Mouse (Mus musculus): ENCODE measurements around the gene Chd2.

The Chd2 gene

GRCm38 (mm10) chr7:73454113-73454512, 87.5 kb downstream of the Chd2 start:
- CTCF ChIA-PET = interaction anchor here in 1 of 4 experiments (1.2 kb wide), 1 partner anchor 18 kb away, joined by 3 read pairs; no protein-coding TSS in a partner anchor
- POLR2A ChIA-PET = interaction anchor here in 2 of 4 experiments (1.5 to 5.2 kb wide), 6 partner anchors 8 to 28 kb away, joined by 3 to 31 read pairs (median 8); no protein-coding TSS in a partner anchor

- CTCF ChIA-PET = interaction anchor here in 1 of 4 experiments (1.0 kb wide), 1 partner anchor 16 kb away, joined by 3 read pairs; no protein-coding TSS in a partner anchor
- POLR2A ChIA-PET = interaction anchor here in 2 of 4 experiments (0.6 to 5.2 kb wide), 13 partner anchors 9 to 208 kb away, joined by 3 to 31 read pairs (median 4); no protein-coding TSS in a partner anchor
Observed at GRCm38 (mm10) chr7:73452187-73452808, 89.3 kb downstream of the Chd2 start.

- CTCF ChIA-PET = no interaction called here
- POLR2A ChIA-PET = interaction anchor here in 2 of 4 experiments (1.0 to 5.2 kb wide), 8 partner anchors 10 to 61 kb away, joined by 3 to 31 read pairs (median 4); no protein-coding TSS in a partner anchor
Observed at GRCm38 (mm10) chr7:73451594-73451993, 90.0 kb downstream of the Chd2 start.

- CTCF ChIA-PET = no interaction called here
Observed at GRCm38 (mm10) chr7:73442246-73442645, 99.4 kb downstream of the Chd2 start.

GRCm38 (mm10) chr7:73441802-73442201, 99.8 kb downstream of the Chd2 start:
- POLR2A ChIA-PET = interaction anchor here in 2 of 4 experiments (0.6 to 2.6 kb wide), 10 partner anchors 14 to 157 kb away, joined by 3 to 10 read pairs (median 3); no protein-coding TSS in a partner anchor
- CTCF ChIA-PET = interaction anchor here in 1 of 4 experiments (0.6 kb wide), 1 partner anchor 219 kb away, joined by 3 read pairs; no protein-coding TSS in a partner anchor

More at GRCm38 (mm10) chr7:73442246-73442645, 99.4 kb downstream of the Chd2 start:
- POLR2A ChIA-PET = interaction anchor here in 2 of 4 experiments (0.6 to 2.6 kb wide), 10 partner anchors 13 to 157 kb away, joined by 3 to 10 read pairs (median 3); no protein-coding TSS in a partner anchor

GRCm38 (mm10) chr7:73435685-73436084, 105.9 kb downstream of the Chd2 start:
- POLR2A ChIA-PET = interaction anchor here in 2 of 4 experiments (0.6 to 2.2 kb wide), 15 partner anchors 8 to 106 kb away, joined by 3 to 9 read pairs (median 5); no protein-coding TSS in a partner anchor
- CTCF ChIA-PET = interaction anchor here in 3 of 4 experiments (0.6 to 1.8 kb wide), 9 partner anchors 17 to 280 kb away, joined by 3 to 6 read pairs (median 3); no protein-coding TSS in a partner anchor

- ChIA-PET POLR2A (interaction anchor here in 1 of 4 experiments (0.6 to 1.1 kb wide), 2 partner anchors 9 to 41 kb away, joined by 3 read pairs; no protein-coding TSS in a partner anchor), CTCF (interaction anchor here in 1 of 4 experiments (1.3 kb wide), 1 partner anchor 12 kb away, joined by 7 read pairs; no protein-coding TSS in a partner anchor)
Observed at GRCm38 (mm10) chr7:73434336-73434677, 107.3 kb downstream of the Chd2 start.

- POLR2A ChIA-PET = interaction anchor here in 1 of 4 experiments (0.6 to 1.1 kb wide), 4 partner anchors 10 to 42 kb away, joined by 3 to 4 read pairs (median 3); no protein-coding TSS in a partner anchor
- CTCF ChIA-PET = interaction anchor here in 1 of 4 experiments (1.3 kb wide), 1 partner anchor 12 kb away, joined by 7 read pairs; no protein-coding TSS in a partner anchor
Observed at GRCm38 (mm10) chr7:73433637-73434335, 107.8 kb downstream of the Chd2 start.

GRCm38 (mm10) chr7:73428525-73428924, 113.1 kb downstream of the Chd2 start:
- CTCF ChIA-PET = interaction anchor here in 1 of 4 experiments (0.7 kb wide), 1 partner anchor 200 kb away, joined by 3 read pairs; no protein-coding TSS in a partner anchor

GRCm38 (mm10) chr7:73427794-73428193, 113.8 kb downstream of the Chd2 start:
- ChIA-PET CTCF (no interaction called here), POLR2A (interaction anchor here in 2 of 4 experiments (0.5 to 3.7 kb wide), 6 partner anchors 9 to 101 kb away, joined by 3 to 10 read pairs (median 4); no protein-coding TSS in a partner anchor)

More at GRCm38 (mm10) chr7:73428525-73428924, 113.1 kb downstream of the Chd2 start:
- POLR2A ChIA-PET = interaction anchor here in 2 of 4 experiments (0.5 to 3.7 kb wide), 8 partner anchors 8 to 101 kb away, joined by 3 to 10 read pairs (median 4); no protein-coding TSS in a partner anchor

- POLR2A ChIA-PET = interaction anchor here in 1 of 4 experiments (1.1 to 3.7 kb wide), 5 partner anchors 9 to 92 kb away, joined by 3 to 10 read pairs (median 9); no protein-coding TSS in a partner anchor
- CTCF ChIA-PET = no interaction called here
Observed at GRCm38 (mm10) chr7:73426752-73427386, 114.8 kb downstream of the Chd2 start.

GRCm38 (mm10) chr7:73426235-73426634, 115.4 kb downstream of the Chd2 start:
- POLR2A ChIA-PET = interaction anchor here in 1 of 4 experiments (1.3 to 2.8 kb wide), 2 partner anchors 10 to 93 kb away, joined by 3 to 9 read pairs; no protein-coding TSS in a partner anchor
- CTCF ChIA-PET = interaction anchor here in 1 of 4 experiments (0.9 kb wide), 1 partner anchor 1026 kb away, joined by 3 read pairs; no protein-coding TSS in a partner anchor

- POLR2A ChIA-PET = interaction anchor here in 3 of 4 experiments (0.6 to 2.8 kb wide), 6 partner anchors 11 to 178 kb away, joined by 3 to 13 read pairs (median 4); no protein-coding TSS in a partner anchor
- CTCF ChIA-PET = interaction anchor here in 2 of 4 experiments (0.9 kb wide), 2 partner anchors 1025 kb away, joined by 3 read pairs; no protein-coding TSS in a partner anchor
Observed at GRCm38 (mm10) chr7:73425451-73425850, 116.2 kb downstream of the Chd2 start.

- CTCF ChIA-PET = interaction anchor here in 2 of 4 experiments (0.8 to 1.0 kb wide), 4 partner anchors 25 to 1026 kb away, joined by 3 read pairs; no protein-coding TSS in a partner anchor
- POLR2A ChIA-PET = interaction anchor here in 3 of 4 experiments (0.6 to 2.8 kb wide), 14 partner anchors 11 to 710 kb away, joined by 3 to 13 read pairs (median 3); no protein-coding TSS in a partner anchor
Observed at GRCm38 (mm10) chr7:73424705-73425104, 116.9 kb downstream of the Chd2 start.

GRCm38 (mm10) chr7:73424243-73424642, 117.4 kb downstream of the Chd2 start:
- CTCF ChIA-PET = interaction anchor here (0.7 to 1.1 kb wide), 6 partner anchors 9 to 1026 kb away, joined by 3 to 8 read pairs (median 4); no protein-coding TSS in a partner anchor
- POLR2A ChIA-PET = interaction anchor here in 3 of 4 experiments (0.6 to 2.8 kb wide), 17 partner anchors 11 to 1026 kb away, joined by 3 to 13 read pairs (median 3); no protein-coding TSS in a partner anchor

GRCm38 (mm10) chr7:73423236-73423635, 118.4 kb downstream of the Chd2 start:
- POLR2A ChIA-PET = interaction anchor here in 2 of 4 experiments (1.3 to 1.7 kb wide), 4 partner anchors 26 to 708 kb away, joined by 3 to 5 read pairs (median 3); no protein-coding TSS in a partner anchor
- CTCF ChIA-PET = interaction anchor here (0.6 to 1.6 kb wide), 7 partner anchors 8 to 1032 kb away, joined by 3 to 8 read pairs (median 4); no protein-coding TSS in a partner anchor

All from embryonic stem cell, embryonic (primary cell).